Mouse (Mus musculus) thymus, adult 2 months (tissue): Measurements from ENCODE around the gene Rsbn1. TPM values are rescaled to one million over a fixed set of nuclear protein-coding genes. Genes with fewer than 3 reads are reported as not detected.

Experiments
- DNase-seq: peaks from one replicate; pipeline ENCODE4 v3.0.0; 2021
- H3K27ac ChIP-seq: fragments of 200-500 bp; 2 replicates; pipeline ENCODE4 v1.5.1; 2012; ENCODE audit warnings: low read length, control low read depth; ENCODE audit not compliant: control insufficient read depth, insufficient read depth
- H3K27me3 ChIP-seq: fragments of 200-500 bp; 2 replicates; pipeline ENCODE4 v1.6.1; 2012; ENCODE audit warnings: mild to moderate bottlenecking, low read length, moderate library complexity, mixed read lengths; ENCODE audit not compliant: control insufficient read depth, insufficient read depth
- H3K36me3 ChIP-seq: fragments of 200-500 bp; 2 replicates; pipeline ENCODE4 v1.6.1; 2012; ENCODE audit warnings: mild to moderate bottlenecking, low read length, moderate library complexity; ENCODE audit not compliant: control insufficient read depth, insufficient read depth
- H3K4me1 ChIP-seq: fragments of 200-500 bp; replicated peaks from 2 replicates; pipeline ENCODE4 v1.6.1; 2012; ENCODE audit warnings: low read length; ENCODE audit not compliant: control insufficient read depth, insufficient read depth
- H3K4me3 ChIP-seq: fragments of 200-500 bp; 2 replicates; pipeline ENCODE4 v1.5.1; 2012; ENCODE audit warnings: mild to moderate bottlenecking, low read length, control low read depth, moderate library complexity; ENCODE audit not compliant: control insufficient read depth, insufficient read depth
- CTCF ChIP-seq: fragments of 200-500 bp; IDR thresholded peaks from 2 replicates; pipeline ENCODE4 v1.5.1; 2012; ENCODE audit warnings: mild to moderate bottlenecking, control low read depth, low read length, moderate library complexity, borderline replicate concordance; ENCODE audit not compliant: control insufficient read depth, poor library complexity, insufficient read depth; ENCODE audit errors: extremely low read depth
- POLR2A ChIP-seq: fragments of 200-500 bp; IDR thresholded peaks from 2 replicates; pipeline ENCODE4 v1.6.1; 2012; ENCODE audit warnings: mild to moderate bottlenecking, low read length, control low read depth, moderate library complexity; ENCODE audit not compliant: control insufficient read depth, poor library complexity, insufficient read depth; ENCODE audit errors: extremely low read depth
- WGBS: fragments of 180-500 bp; shearing (Covaris S2); methylation state at CpG from one replicate; pipeline ENCODE4 v1.1.7; 2018; 5-methylcytosine and 5-hydroxymethylcytosine counted together
- polyA plus RNA-seq: library from polyadenylated mRNA; depleted of rRNA; stranded (reverse); fragments of >200 nt; gene quantifications from 2 replicates; pipeline ENCODE4 v1.2.3, GENCODE M21; 2012

Gene Rsbn1
- polyA plus RNA-seq, 1 experiment: 10.9 TPM

DNA sequence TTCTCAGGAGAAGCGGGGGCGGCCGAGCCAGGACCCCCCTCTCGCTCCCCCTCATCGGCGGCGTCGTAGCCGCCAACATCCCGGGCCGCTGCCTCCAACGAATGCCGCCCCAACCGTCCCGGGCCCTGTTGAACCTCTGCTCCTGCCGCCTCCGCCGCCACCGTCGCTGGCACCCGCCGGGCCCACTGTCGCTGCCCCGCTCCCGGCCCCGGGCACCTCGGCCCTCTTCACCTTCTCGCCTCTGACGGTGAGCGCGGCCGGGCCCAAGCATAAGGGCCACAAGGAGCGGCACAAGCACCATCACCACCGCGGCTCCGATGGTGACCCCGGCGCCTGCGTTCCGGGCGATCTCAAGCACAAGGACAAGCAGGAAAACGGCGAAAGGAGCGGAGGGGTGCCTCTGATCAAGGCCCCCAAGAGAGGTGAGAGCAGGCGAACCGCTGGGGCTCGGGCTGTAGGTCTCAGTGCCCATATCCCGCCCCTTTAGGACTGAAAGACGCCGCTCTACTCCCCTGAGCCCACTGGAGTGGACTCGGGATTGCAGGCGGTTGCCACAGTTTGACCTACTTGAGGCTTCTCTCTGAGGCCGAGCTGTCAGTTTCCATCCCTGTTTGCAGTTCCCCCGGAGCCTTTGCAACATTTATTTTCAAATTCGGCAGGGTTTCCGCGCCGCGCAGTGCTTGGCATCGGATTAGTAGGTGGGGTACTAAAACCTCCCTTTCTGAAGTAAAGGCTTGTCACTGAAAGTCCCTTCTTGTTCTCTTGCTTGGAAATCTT lies 1.0 kb downstream of the Rsbn1 start:
- Histone ChIP-seq H3K27ac (peak overlapping the region; percentile 62), H3K27me3 (no peaks in the 10 kb centered on the region), H3K4me3 (peak overlapping the region; percentile 95), H3K36me3 (peaks cover 11% of the 10 kb centered on the region), H3K4me1 (no peaks in the 10 kb centered on the region)
- TF ChIP-seq POLR2A: no peak
- TF ChIP-seq CTCF: peak; percentile 32; the same call in 1 of the 2 replicates
- peak; percentile 47 for DNase-seq
- WGBS: under 1% methylated on average over 58 of the region's 60 CpGs

- Histone ChIP-seq H3K27ac (peak overlapping the region; percentile 62), H3K4me3 (peak overlapping the region; percentile 95), H3K36me3 (peaks cover 6% of the 10 kb centered on the region), H3K27me3 (no peaks in the 10 kb centered on the region), H3K4me1 (no peaks in the 10 kb centered on the region)
- DNase-seq: no peak
- TF ChIP-seq CTCF: no peak
- no peak for TF ChIP-seq POLR2A
- WGBS: under 1% methylated on average over 7 of the region's 7 CpGs
Measured at GRCm38 (mm10) chr3:103915509-103915896, 1.6 kb downstream of the Rsbn1 start.

- no peak overlapping the region for H3K27ac ChIP-seq
- H3K4me3 ChIP-seq: no peak overlapping the region
- DNase-seq: peak; percentile 36
- no peaks in the 10 kb centered on the region for H3K27me3 ChIP-seq
- TF ChIP-seq POLR2A (no peak), CTCF (no peak)
- 2% methylated on average over 5 of the region's 5 CpGs for WGBS
- no peaks in the 10 kb centered on the region for H3K4me1 ChIP-seq
- H3K36me3 ChIP-seq: 0 out of 2 replicates have a peak, but pooled peaks cover 3% of the 10 kb centered on the region
Measured at GRCm38 (mm10) chr3:103916205-103916838, 2.4 kb downstream of the Rsbn1 start.

- DNase-seq: no peak
- 0 out of 2 replicates have a peak, but pooled peaks cover 3% of the 10 kb centered on the region for H3K36me3 ChIP-seq
- no peak overlapping the region for H3K27ac ChIP-seq
- 26% methylated on average over 3 of the region's 3 CpGs for WGBS
- no peaks in the 10 kb centered on the region for H3K27me3 ChIP-seq
- no peak overlapping the region for H3K4me3 ChIP-seq
- H3K4me1 ChIP-seq: no peaks in the 10 kb centered on the region
- TF ChIP-seq POLR2A (no peak), CTCF (no peak)
Measured at GRCm38 (mm10) chr3:103916839-103917237, 2.9 kb downstream of the Rsbn1 start.

GRCm38 (mm10) chr3:103920094-103920493 lies 6.2 kb downstream of the Rsbn1 start:
- no peaks in the 10 kb centered on the region for H3K36me3 ChIP-seq
- no peak overlapping the region for H3K4me3 ChIP-seq
- no peaks in the 10 kb centered on the region for H3K4me1 ChIP-seq
- H3K27ac ChIP-seq: no peak overlapping the region
- 96% methylated on average over 1 of the region's 1 CpGs for WGBS
- no peak for DNase-seq
- no peak for TF ChIP-seq POLR2A
- TF ChIP-seq CTCF: no peak
- H3K27me3 ChIP-seq: no peaks in the 10 kb centered on the region

DNA sequence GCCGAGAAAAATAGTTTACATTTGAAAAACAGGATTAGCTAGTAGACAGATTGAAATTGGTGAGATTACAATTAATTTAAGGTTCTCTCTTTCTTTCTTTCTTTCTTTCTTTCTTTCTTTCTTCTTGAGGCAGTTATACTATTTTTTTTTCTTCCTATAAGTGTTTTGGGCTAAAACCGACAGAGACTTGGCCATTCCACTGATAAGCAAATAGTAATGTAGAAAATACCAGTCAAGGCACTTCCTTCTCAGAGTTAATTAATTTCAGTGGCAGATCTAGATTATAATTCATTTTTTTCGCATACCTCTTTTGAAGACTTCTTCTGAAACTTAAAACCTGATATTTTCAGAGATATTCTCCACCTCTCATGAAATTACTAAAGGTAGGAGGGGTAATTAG lies 11.4 kb downstream of the Rsbn1 start:
- 97% methylated on average over 3 of the region's 3 CpGs for WGBS

More for the DNA sequence above, 11.4 kb downstream of the Rsbn1 start:
- TF ChIP-seq POLR2A: no peak
- TF ChIP-seq CTCF: no peak
- Histone ChIP-seq H3K4me3 (no peak overlapping the region), H3K27ac (no peak overlapping the region), H3K4me1 (no peaks in the 10 kb centered on the region), H3K27me3 (no peaks in the 10 kb centered on the region), H3K36me3 (peaks cover 13% of the 10 kb centered on the region; the same call in 1 of the 2 replicates)
- no peak for DNase-seq
